Mouse (Mus musculus): Measurements from ENCODE around the gene Siae.

The Siae gene

GRCm38 (mm10) chr9:37632305-37632704, 76.8 kb downstream of the Siae start:
- peaks cover 18% of the 10 kb centered on the region for H3K4me1 ChIP-seq (replicated peaks; ENCODE audit: low read depth, low read length)
- no peak overlapping the region for H3K4me3 ChIP-seq (replicated peaks; ENCODE audit: low read length)
- no peak for TF ChIP-seq CTCF (conservative IDR thresholded peaks at IDR 0.05; ENCODE audit: low read length)
- no peak for TF ChIP-seq POU5F1 (IDR thresholded peaks at IDR 0.05; ENCODE audit: borderline replicate concordance, low read length)
- no peak for TF ChIP-seq NANOG (IDR thresholded peaks at IDR 0.05; ENCODE audit: borderline replicate concordance, low read length)
- no peaks in the 10 kb centered on the region for H3K36me3 ChIP-seq (ENCODE audit: insufficient read depth, low read length)
- no peaks in the 10 kb centered on the region for H3K9me3 ChIP-seq (ENCODE audit: low read length)
- no peaks in the 10 kb centered on the region for H3K27me3 ChIP-seq (ENCODE audit: insufficient read depth, low read length)

GRCm38 (mm10) chr9:37634269-37634668, 78.8 kb downstream of the Siae start:
- Histone ChIP-seq H3K27me3 (ENCODE audit: insufficient read depth, low read length) (no peaks in the 10 kb centered on the region), H3K9me3 (ENCODE audit: low read length) (no peaks in the 10 kb centered on the region), H3K4me1 (replicated peaks; ENCODE audit: low read depth, low read length) (peaks cover 4% of the 10 kb centered on the region; the same call in 1 of the 2 replicates), H3K4me3 (replicated peaks; ENCODE audit: low read length) (no peak overlapping the region), H3K36me3 (ENCODE audit: insufficient read depth, low read length) (no peaks in the 10 kb centered on the region)
- TF ChIP-seq POU5F1 (IDR thresholded peaks at IDR 0.05; ENCODE audit: borderline replicate concordance, low read length), result no peak
- TF ChIP-seq NANOG (IDR thresholded peaks at IDR 0.05; ENCODE audit: borderline replicate concordance, low read length), result no peak
- TF ChIP-seq CTCF (conservative IDR thresholded peaks at IDR 0.05; ENCODE audit: low read length), result no peak

GRCm38 (mm10) chr9:37636335-37636734, 80.8 kb downstream of the Siae start:
- H3K36me3 ChIP-seq (ENCODE audit: insufficient read depth, low read length), result no peaks in the 10 kb centered on the region
- no peak overlapping the region for H3K4me3 ChIP-seq (replicated peaks; ENCODE audit: low read length)
- H3K9me3 ChIP-seq (ENCODE audit: low read length), result no peaks in the 10 kb centered on the region
- peak; percentile 91 for TF ChIP-seq CTCF (conservative IDR thresholded peaks at IDR 0.05; ENCODE audit: low read length)
- no peak for TF ChIP-seq POU5F1 (IDR thresholded peaks at IDR 0.05; ENCODE audit: borderline replicate concordance, low read length)
- no peak for TF ChIP-seq NANOG (IDR thresholded peaks at IDR 0.05; ENCODE audit: borderline replicate concordance, low read length)
- no peaks in the 10 kb centered on the region for H3K27me3 ChIP-seq (ENCODE audit: insufficient read depth, low read length)
- no peaks in the 10 kb centered on the region for H3K4me1 ChIP-seq (replicated peaks; ENCODE audit: low read depth, low read length)

GRCm38 (mm10) chr9:37636800-37637542, 81.5 kb downstream of the Siae start:
- Histone ChIP-seq H3K9me3 (ENCODE audit: low read length) (no peaks in the 10 kb centered on the region), H3K4me3 (replicated peaks; ENCODE audit: low read length) (no peak overlapping the region), H3K36me3 (ENCODE audit: insufficient read depth, low read length) (no peaks in the 10 kb centered on the region), H3K27me3 (ENCODE audit: insufficient read depth, low read length) (no peaks in the 10 kb centered on the region), H3K4me1 (replicated peaks; ENCODE audit: low read depth, low read length) (no peaks in the 10 kb centered on the region)
- TF ChIP-seq NANOG (IDR thresholded peaks at IDR 0.05; ENCODE audit: borderline replicate concordance, low read length), result no peak

- no peak overlapping the region for H3K4me3 ChIP-seq (replicated peaks; ENCODE audit: low read length)
- no peaks in the 10 kb centered on the region for H3K4me1 ChIP-seq (replicated peaks; ENCODE audit: low read depth, low read length)
- no peaks in the 10 kb centered on the region for H3K36me3 ChIP-seq (ENCODE audit: insufficient read depth, low read length)
- H3K9me3 ChIP-seq (ENCODE audit: low read length), result no peaks in the 10 kb centered on the region
- H3K27me3 ChIP-seq (ENCODE audit: insufficient read depth, low read length), result no peaks in the 10 kb centered on the region
- TF ChIP-seq POU5F1 (IDR thresholded peaks at IDR 0.05; ENCODE audit: borderline replicate concordance, low read length), result no peak
- TF ChIP-seq CTCF (conservative IDR thresholded peaks at IDR 0.05; ENCODE audit: low read length), result no peak
- TF ChIP-seq NANOG (IDR thresholded peaks at IDR 0.05; ENCODE audit: borderline replicate concordance, low read length), result no peak
These were observed 83.2 kb downstream of the Siae start for GRCm38 (mm10) chr9:37638721-37639120.

GRCm38 (mm10) chr9:37646246-37646645, 90.7 kb downstream of the Siae start:
- Histone ChIP-seq H3K27me3 (ENCODE audit: insufficient read depth, low read length) (no peaks in the 10 kb centered on the region), H3K36me3 (ENCODE audit: insufficient read depth, low read length) (peaks cover 51% of the 10 kb centered on the region), H3K9me3 (ENCODE audit: low read length) (no peaks in the 10 kb centered on the region), H3K4me1 (replicated peaks; ENCODE audit: low read depth, low read length) (no peaks in the 10 kb centered on the region), H3K4me3 (replicated peaks; ENCODE audit: low read length) (no peak overlapping the region)
- TF ChIP-seq NANOG (IDR thresholded peaks at IDR 0.05; ENCODE audit: borderline replicate concordance, low read length) (no peak), CTCF (conservative IDR thresholded peaks at IDR 0.05; ENCODE audit: low read length) (no peak), POU5F1 (IDR thresholded peaks at IDR 0.05; ENCODE audit: borderline replicate concordance, low read length) (no peak)

GRCm38 (mm10) chr9:37650639-37651038, 95.1 kb downstream of the Siae start:
- TF ChIP-seq POU5F1 (IDR thresholded peaks at IDR 0.05; ENCODE audit: borderline replicate concordance, low read length) (no peak), CTCF (conservative IDR thresholded peaks at IDR 0.05; ENCODE audit: low read length) (no peak), NANOG (IDR thresholded peaks at IDR 0.05; ENCODE audit: borderline replicate concordance, low read length) (no peak)
- Histone ChIP-seq H3K27me3 (ENCODE audit: insufficient read depth, low read length) (no peaks in the 10 kb centered on the region), H3K9me3 (ENCODE audit: low read length) (no peaks in the 10 kb centered on the region), H3K4me1 (replicated peaks; ENCODE audit: low read depth, low read length) (peaks cover 22% of the 10 kb centered on the region), H3K36me3 (ENCODE audit: insufficient read depth, low read length) (peaks cover 91% of the 10 kb centered on the region), H3K4me3 (replicated peaks; ENCODE audit: low read length) (no peak overlapping the region)

- peaks cover 64% of the 10 kb centered on the region for H3K36me3 ChIP-seq (ENCODE audit: insufficient read depth, low read length)
- TF ChIP-seq NANOG (IDR thresholded peaks at IDR 0.05; ENCODE audit: borderline replicate concordance, low read length), result no peak
- TF ChIP-seq POU5F1 (IDR thresholded peaks at IDR 0.05; ENCODE audit: borderline replicate concordance, low read length), result no peak
These were observed 98.3 kb downstream of the Siae start for GRCm38 (mm10) chr9:37653836-37654235.

GRCm38 (mm10) chr9:37655961-37656360, 100.5 kb downstream of the Siae start:
- TF ChIP-seq CTCF (conservative IDR thresholded peaks at IDR 0.05; ENCODE audit: low read length) (no peak), POU5F1 (IDR thresholded peaks at IDR 0.05; ENCODE audit: borderline replicate concordance, low read length) (no peak), NANOG (IDR thresholded peaks at IDR 0.05; ENCODE audit: borderline replicate concordance, low read length) (no peak)
- Histone ChIP-seq H3K27me3 (ENCODE audit: insufficient read depth, low read length) (no peaks in the 10 kb centered on the region), H3K4me1 (replicated peaks; ENCODE audit: low read depth, low read length) (peaks cover 39% of the 10 kb centered on the region), H3K4me3 (replicated peaks; ENCODE audit: low read length) (peak overlapping the region; percentile 95), H3K36me3 (ENCODE audit: insufficient read depth, low read length) (peaks cover 43% of the 10 kb centered on the region), H3K9me3 (ENCODE audit: low read length) (no peaks in the 10 kb centered on the region)

More at GRCm38 (mm10) chr9:37653836-37654235, 98.3 kb downstream of the Siae start:
- peaks cover 39% of the 10 kb centered on the region for H3K4me1 ChIP-seq (replicated peaks; ENCODE audit: low read depth, low read length)
- no peaks in the 10 kb centered on the region for H3K27me3 ChIP-seq (ENCODE audit: insufficient read depth, low read length)
- H3K9me3 ChIP-seq (ENCODE audit: low read length), result no peaks in the 10 kb centered on the region
- no peak overlapping the region for H3K4me3 ChIP-seq (replicated peaks; ENCODE audit: low read length)

Measured in E14TG2a.4 (cell line).